Comparison of ENCODE assay signal across 8 mouse cellular contexts in the genomic region with DNA sequence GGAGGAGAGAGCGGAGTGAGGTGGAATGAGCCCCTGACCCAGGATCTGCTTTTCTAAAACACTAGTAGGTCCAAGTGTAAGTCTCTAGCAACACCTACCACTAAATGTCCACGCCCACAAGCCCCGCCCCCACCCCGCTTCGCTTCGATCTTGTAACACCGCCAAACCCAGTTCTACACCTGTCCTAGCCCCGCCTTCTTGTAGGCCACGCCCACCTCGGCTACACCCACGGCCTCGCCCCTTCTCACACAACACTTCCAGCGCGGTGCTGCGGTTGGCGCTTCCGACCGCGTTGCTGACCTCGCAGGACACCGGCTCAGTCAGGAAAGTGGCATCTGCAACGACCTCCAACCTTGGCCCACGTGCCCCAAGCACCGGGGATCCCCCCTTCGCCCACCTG. TPM values are rescaled to one million over a fixed set of nuclear protein-coding genes. Genes with fewer than 3 reads are reported as not detected.
DNase-seq lines count a peak whose midpoint lies in the region; ATAC-seq and TF ChIP-seq lines count a peak whose summit lies in the region.

No protein-coding gene starts in this region.

- H3K4me3 ChIP-seq in thymus, adult 2 months (ENCODE audit: control insufficient read depth, insufficient read depth, low read length) = no peak overlapping the region
- H3K4me3 ChIP-seq in hindbrain, embryonic 10.5 days = peak overlapping the region; percentile 32
- no peak overlapping the region for H3K4me3 ChIP-seq in midbrain, embryonic 15.5 days

- H3K36me3 ChIP-seq in thymus, adult 2 months (ENCODE audit: control insufficient read depth, insufficient read depth, low read length) = no peaks in the 10 kb centered on the region
- no peaks in the 10 kb centered on the region for H3K36me3 ChIP-seq in hindbrain, embryonic 10.5 days
- H3K36me3 ChIP-seq in midbrain, embryonic 15.5 days (replicated peaks) = no peaks in the 10 kb centered on the region

- H3K4me2 ChIP-seq in midbrain, embryonic 15.5 days = peak overlapping the region; percentile 23

- H3K9ac ChIP-seq in midbrain, embryonic 15.5 days = no peak overlapping the region

- no peak for ATAC-seq in midbrain, embryonic 15.5 days (replicated peaks)

- DNase-seq in thymus, adult 2 months = peak; percentile 31
- DNase-seq in thymus, adult 18-20 months = no peak
- DNase-seq in hindbrain, embryonic 10.5 days (ENCODE audit: low spot score) = no peak
- peak; percentile 76 for DNase-seq in liver
- DNase-seq in embryo, embryonic 10.5 days (ENCODE audit: low spot score) = no peak
- no peak for DNase-seq in adrenal gland, postnatal 4 days (ENCODE audit: low spot score in 2 of 2)
- DNase-seq in layer of hippocampus, postnatal 10 days (ENCODE audit: low spot score in 2 of 2) = no peak

- WGBS in thymus, adult 2 months = 1% methylated on average over 25 of the region's 25 CpGs
- WGBS in hindbrain, embryonic 10.5 days = 2% methylated on average over 25 of the region's 25 CpGs
- WGBS in midbrain, embryonic 15.5 days = 2% methylated on average over 25 of the region's 25 CpGs

- TF ChIP-seq POLR2A in thymus, adult 2 months (IDR thresholded peaks at IDR 0.05; ENCODE audit: control insufficient read depth, extremely low read depth, insufficient read depth, low read length, poor library complexity) = no peak

- TF ChIP-seq CTCF in thymus, adult 2 months (IDR thresholded peaks at IDR 0.05; ENCODE audit: borderline replicate concordance, control insufficient read depth, extremely low read depth, insufficient read depth, low read length, poor library complexity) = no peak

- no peaks in the 10 kb centered on the region for H3K9me3 ChIP-seq in hindbrain, embryonic 10.5 days
- no peaks in the 10 kb centered on the region for H3K9me3 ChIP-seq in midbrain, embryonic 15.5 days

- peaks cover 20% of the 10 kb centered on the region for H3K27me3 ChIP-seq in thymus, adult 2 months (ENCODE audit: control insufficient read depth, insufficient read depth, low read length)
- peaks cover 86% of the 10 kb centered on the region for H3K27me3 ChIP-seq in hindbrain, embryonic 10.5 days (ENCODE audit: insufficient read depth, poor library complexity, severe bottlenecking)
- H3K27me3 ChIP-seq in midbrain, embryonic 15.5 days (replicated peaks) = peaks cover 63% of the 10 kb centered on the region

- H3K4me1 ChIP-seq in thymus, adult 2 months (replicated peaks; ENCODE audit: control insufficient read depth, insufficient read depth, low read length) = peaks cover 6% of the 10 kb centered on the region
- H3K4me1 ChIP-seq in hindbrain, embryonic 10.5 days (replicated peaks) = peaks cover 40% of the 10 kb centered on the region
- H3K4me1 ChIP-seq in midbrain, embryonic 15.5 days = peaks cover 31% of the 10 kb centered on the region

- no peak overlapping the region for H3K27ac ChIP-seq in thymus, adult 2 months (ENCODE audit: control insufficient read depth, insufficient read depth, low read length)
- H3K27ac ChIP-seq in hindbrain, embryonic 10.5 days = no peak overlapping the region
- H3K27ac ChIP-seq in midbrain, embryonic 15.5 days = no peak overlapping the region

RNA-seq across cellular contexts. Expression of gene Kirrel2, which starts 3.7 kb away (rescaled TPM):
- 0.05 and 0.15 TPM in 2 replicates for polyA plus RNA-seq in thymus, adult 2 months (2012; rRNA removed)
- polyA plus RNA-seq in hindbrain, embryonic 10.5 days (2016; fragmentation: Nextera tagmentation; extraction: Ambion mirVana) = 11.8 and 35.0 TPM in 2 replicates
- 1.3 and 2.7 TPM in 2 replicates for polyA plus RNA-seq in midbrain, embryonic 15.5 days (2015; fragmentation: Nextera tagmentation; extraction: Ambion mirVana)
- total RNA-seq in adrenal gland, postnatal 4 days (2021) = 1 to 10 TPM in 1 of 2 experiments, under 1 TPM in 1; 0.14 to 1.3 TPM
- total RNA-seq in layer of hippocampus, postnatal 10 days (2021) = 1 to 10 TPM; 3.9 to 5.3 TPM

RNA-seq across cellular contexts. Expression of gene Nphs1, which starts 4.3 kb away (rescaled TPM):
- 0.19 and 0.38 TPM in 2 replicates for polyA plus RNA-seq in thymus, adult 2 months (2012; rRNA removed)
- polyA plus RNA-seq in hindbrain, embryonic 10.5 days (2016; fragmentation: Nextera tagmentation; extraction: Ambion mirVana) = 1.7 and 4.2 TPM in 2 replicates
- 0.41 and 0.61 TPM in 2 replicates for polyA plus RNA-seq in midbrain, embryonic 15.5 days (2015; fragmentation: Nextera tagmentation; extraction: Ambion mirVana)
- 1 to 10 TPM in 1 of 2 experiments, under 1 TPM in 1; 0.08 to 7.1 TPM for total RNA-seq in adrenal gland, postnatal 4 days (2021)
- total RNA-seq in layer of hippocampus, postnatal 10 days (2021) = under 1 TPM; 0.55 to 0.62 TPM

RNA-seq across cellular contexts. Expression of gene Aplp1, which starts 8.4 kb away (rescaled TPM):
- polyA plus RNA-seq in thymus, adult 2 months (2012; rRNA removed) = 5.9 and 6.0 TPM in 2 replicates
- polyA plus RNA-seq in hindbrain, embryonic 10.5 days (2016; fragmentation: Nextera tagmentation; extraction: Ambion mirVana) = 69.7 and 184 TPM in 2 replicates
- polyA plus RNA-seq in midbrain, embryonic 15.5 days (2015; fragmentation: Nextera tagmentation; extraction: Ambion mirVana) = 790 and 817 TPM in 2 replicates
- 10 to 100 TPM; 49.5 to 59.1 TPM for total RNA-seq in adrenal gland, postnatal 4 days (2021)
- 100 to 1,000 TPM; 831 to 849 TPM for total RNA-seq in layer of hippocampus, postnatal 10 days (2021)

RNA-seq across cellular contexts. Expression of gene Nfkbid, which starts 32.2 kb away (rescaled TPM):
- 72.8 and 77.4 TPM in 2 replicates for polyA plus RNA-seq in thymus, adult 2 months (2012; rRNA removed)
- polyA plus RNA-seq in hindbrain, embryonic 10.5 days (2016; fragmentation: Nextera tagmentation; extraction: Ambion mirVana) = 1.5 and 1.7 TPM in 2 replicates
- 2.4 and 2.8 TPM in 2 replicates for polyA plus RNA-seq in midbrain, embryonic 15.5 days (2015; fragmentation: Nextera tagmentation; extraction: Ambion mirVana)
- 1 to 10 TPM; 2.1 to 2.3 TPM for total RNA-seq in adrenal gland, postnatal 4 days (2021)
- total RNA-seq in layer of hippocampus, postnatal 10 days (2021) = 1 to 10 TPM; 2.2 to 3.0 TPM

RNA-seq across cellular contexts. Expression of gene Hcst, which starts 34.1 kb away (rescaled TPM):
- 212 and 279 TPM in 2 replicates for polyA plus RNA-seq in thymus, adult 2 months (2012; rRNA removed)
- polyA plus RNA-seq in hindbrain, embryonic 10.5 days (2016; fragmentation: Nextera tagmentation; extraction: Ambion mirVana) = 0.55 and 0.57 TPM in 2 replicates
- polyA plus RNA-seq in midbrain, embryonic 15.5 days (2015; fragmentation: Nextera tagmentation; extraction: Ambion mirVana) = 0.53 and 0.59 TPM in 2 replicates
- total RNA-seq in adrenal gland, postnatal 4 days (2021) = 1 to 10 TPM; 1.6 to 2.2 TPM
- 1 to 10 TPM in 1 of 2 experiments, under 1 TPM in 1; 0.91 to 1.8 TPM for total RNA-seq in layer of hippocampus, postnatal 10 days (2021)

Comparison
In these comparisons a context has a peak if more than half of its experiments do, and no peak if none do; other contexts are left out.
1. DNase-seq: peak in thymus, adult 2 months (single experiment) and liver (single experiment); none in thymus, adult 18-20 months (0 of 2), hindbrain, embryonic 10.5 days (single experiment), embryo, embryonic 10.5 days (single experiment), adrenal gland, postnatal 4 days (0 of 2) and layer of hippocampus, postnatal 10 days (0 of 2).
2. RNA of gene Aplp1, which starts 8.4 kb away (polyA plus RNA-seq): 790 to 817 TPM in midbrain, embryonic 15.5 days and 69.7 to 184 TPM in hindbrain, embryonic 10.5 days; 5.9 to 6.0 TPM in thymus, adult 2 months; every median in the first group is over 10 times any median in the second.